Mouse (Mus musculus) ovary, postnatal 10 days (tissue): ENCODE measurements around the gene Plvap.

ENCODE experiments used
- DNase-seq: peaks from one replicate; pipeline ENCODE4 v3.0.0; 2022; ENCODE audit warnings: low spot score

Gene Plvap

GRCm38 (mm10) chr8:71465733-71466132 is 45.8 kb downstream of the Plvap start:
- DNase-seq: no peak

DNA sequence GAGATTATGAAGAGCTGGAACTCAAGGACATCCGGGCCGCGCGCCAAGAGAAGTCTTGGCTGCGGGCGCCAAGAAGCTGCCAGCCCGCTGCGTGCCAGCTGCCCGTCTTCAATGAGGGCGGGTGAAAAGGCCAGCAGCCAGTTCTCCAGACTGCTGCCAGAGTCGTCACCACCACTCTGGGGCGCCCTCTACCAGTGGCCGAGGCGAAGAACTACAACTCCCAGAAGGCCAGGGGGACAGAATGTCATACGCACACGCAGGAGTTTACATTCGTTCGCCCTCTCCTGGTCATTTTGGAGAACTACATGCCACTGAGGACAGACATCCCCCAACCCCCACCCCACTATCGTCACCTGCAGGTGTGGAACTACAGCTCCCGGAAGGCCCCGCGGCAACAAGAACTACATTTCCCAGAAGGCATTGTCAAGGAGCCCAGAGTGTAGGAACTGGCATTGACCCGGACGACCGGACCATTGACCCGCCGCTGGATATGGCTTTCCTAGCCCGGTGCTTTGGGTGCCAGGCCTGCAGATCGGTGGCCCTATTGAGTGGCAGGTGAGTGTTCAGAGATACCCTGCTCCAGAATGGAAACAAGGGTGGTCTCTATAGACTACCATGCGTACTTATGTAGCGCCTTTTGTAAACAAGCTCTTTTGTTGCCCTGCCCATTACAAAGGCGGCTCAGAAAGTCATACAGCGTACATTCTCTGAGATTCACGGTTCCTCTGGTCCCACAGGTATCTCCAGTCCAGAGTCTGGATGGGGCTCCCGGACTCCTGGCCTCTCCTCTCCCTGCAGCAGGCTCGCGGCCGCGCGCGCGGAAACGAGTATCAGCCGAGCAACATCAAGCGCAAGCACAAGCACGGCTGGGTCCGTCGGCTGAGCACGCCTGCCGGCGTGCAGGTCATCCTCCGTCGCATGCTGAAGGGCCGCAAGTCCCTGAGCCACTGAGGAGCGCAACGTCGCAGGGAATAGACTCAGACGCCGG is 46.7 kb downstream of the Plvap start, which contains the start of gene Mrpl34:
Gene Mrpl34 (plus strand): TSS at position 447 of the 988 bp plus-strand sequence.
- peak; percentile 91 for DNase-seq

DNA sequence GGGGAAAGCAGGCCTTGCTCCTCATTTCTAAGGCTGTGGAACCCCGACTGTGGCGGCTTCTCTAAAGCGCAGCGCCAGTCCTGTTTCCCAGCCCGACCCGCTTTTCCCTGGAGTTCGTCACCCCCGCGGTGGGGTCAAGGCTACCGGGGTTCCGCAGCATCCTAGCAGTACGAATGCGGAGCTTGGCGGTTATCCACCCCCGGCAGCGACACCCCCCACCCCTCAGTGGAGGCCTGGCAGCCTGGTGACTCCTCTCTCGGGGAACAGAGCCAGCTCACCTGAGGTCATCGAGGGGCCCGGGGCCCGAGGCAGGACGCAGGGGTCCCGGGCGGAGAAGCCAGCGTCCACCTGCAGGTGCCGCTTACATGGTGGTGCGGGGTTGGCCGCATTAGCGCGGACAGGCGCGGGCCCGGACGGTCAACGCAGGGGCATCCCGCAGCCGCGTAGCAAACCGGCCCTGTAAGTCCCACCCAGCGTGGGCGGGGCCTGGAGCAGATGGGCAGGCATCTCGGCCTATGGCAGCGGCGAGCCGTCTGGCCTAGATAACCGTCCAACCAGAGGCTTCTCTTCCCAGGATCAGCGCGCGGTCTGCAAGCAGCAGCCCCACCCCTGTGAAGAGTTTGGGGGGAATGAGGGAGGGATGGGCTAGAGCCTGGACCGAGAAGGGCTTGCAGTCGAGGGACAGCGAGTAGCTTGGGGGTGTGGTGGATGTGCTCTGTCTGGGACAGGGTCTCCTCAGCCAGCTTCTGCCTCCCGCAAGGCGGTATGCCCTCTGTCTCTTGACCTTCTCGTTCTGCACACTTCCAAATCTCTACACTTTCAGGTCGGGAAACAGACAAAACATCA is 48.1 kb downstream of the Plvap start, which contains the start of gene Abhd8:
Gene Abhd8 (minus strand): TSS at position 468 of the 846 bp plus-strand sequence.
- peak; percentile 98 for DNase-seq

DNA sequence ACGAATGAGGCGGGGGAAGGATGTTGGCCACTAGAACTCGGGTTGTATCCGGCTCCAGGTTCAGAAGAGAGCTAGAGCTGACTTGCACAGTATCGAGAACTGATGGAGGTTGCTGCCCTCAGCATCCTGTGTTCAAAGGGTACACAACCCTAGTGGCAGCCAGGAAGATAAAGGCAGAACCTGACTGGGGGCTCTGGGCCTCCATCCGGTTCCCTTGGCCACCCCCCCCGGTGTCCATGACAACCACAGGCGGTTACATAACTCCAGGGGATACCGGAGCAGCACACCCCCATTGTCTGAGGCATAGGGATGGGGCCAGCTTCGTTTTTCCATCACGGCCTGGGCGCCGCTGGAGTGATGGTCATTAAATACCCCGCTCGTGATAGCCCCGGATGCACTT is 48.8 kb downstream of the Plvap start:
- no peak for DNase-seq

- no peak for DNase-seq
Observed at GRCm38 (mm10) chr8:71462191-71462590, 49.4 kb downstream of the Plvap start.

GRCm38 (mm10) chr8:71461152-71461840 is 50.3 kb downstream of the Plvap start:
- no peak for DNase-seq

DNA sequence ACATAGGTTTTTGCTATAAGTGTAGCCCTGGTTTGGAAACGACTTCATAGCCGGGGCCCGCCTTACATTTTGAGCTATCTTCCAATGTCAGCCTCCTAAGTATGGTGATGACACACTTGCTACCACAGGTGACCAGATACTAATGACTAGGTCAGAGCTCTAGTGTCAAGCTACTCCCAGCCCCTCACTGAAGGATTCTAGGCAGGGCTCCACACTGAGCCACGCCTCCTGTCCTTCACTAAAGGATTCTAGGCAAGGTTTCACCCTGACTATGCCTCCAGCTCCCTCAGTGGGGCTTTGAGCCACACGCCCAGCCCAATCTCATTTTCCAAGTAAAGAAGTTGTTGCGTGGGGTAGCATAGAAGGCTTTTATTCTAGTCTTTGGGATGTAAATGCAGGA is 50.8 kb downstream of the Plvap start:
- no peak for DNase-seq

- DNase-seq: no peak
Observed at GRCm38 (mm10) chr8:71457659-71458270, 53.8 kb downstream of the Plvap start.

DNA sequence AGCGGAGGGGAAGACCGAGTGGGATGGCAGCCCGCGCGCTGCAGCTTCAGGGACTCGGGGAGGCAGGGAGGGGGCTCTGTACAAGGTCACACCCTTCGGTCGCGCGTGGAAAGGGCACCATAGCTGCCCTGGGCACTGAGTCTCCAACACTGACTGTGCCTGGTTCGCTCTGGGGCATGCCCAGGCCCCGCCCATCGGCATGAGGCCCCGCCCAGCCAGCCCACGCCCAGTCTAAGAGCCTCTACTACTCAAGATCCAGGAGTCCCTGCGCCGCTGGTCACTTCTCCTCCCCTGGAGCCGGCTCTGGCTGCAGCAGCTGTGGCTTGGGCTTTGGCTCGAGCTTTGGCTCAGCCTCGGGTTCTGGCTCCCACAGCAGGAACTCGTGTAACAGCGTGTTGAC is 54.6 kb downstream of the Plvap start:
- DNase-seq: no peak

- DNase-seq: no peak
Observed at GRCm38 (mm10) chr8:71454668-71455067, 56.9 kb downstream of the Plvap start.

DNA sequence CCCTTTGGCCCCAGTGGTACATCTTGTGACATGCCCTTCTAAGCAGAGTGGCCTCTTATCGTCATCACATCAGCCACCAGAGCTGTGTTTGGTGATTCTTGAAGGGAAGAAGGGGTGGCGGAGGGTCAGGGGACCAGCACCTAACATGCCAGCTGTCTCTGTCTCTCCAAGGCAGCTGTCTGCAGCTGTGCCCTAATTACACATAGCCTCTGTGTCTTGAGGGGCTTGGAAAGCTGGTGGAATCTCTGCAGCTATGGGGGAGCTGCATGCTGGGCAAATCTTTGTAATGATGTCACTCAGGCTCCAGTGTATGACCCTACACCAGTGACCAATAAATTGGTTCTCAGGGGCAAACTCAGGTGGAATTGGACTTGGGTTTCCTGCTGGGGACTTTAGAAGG is 58.9 kb downstream of the Plvap start:
- DNase-seq: no peak

GRCm38 (mm10) chr8:71451777-71452176 is 59.8 kb downstream of the Plvap start:
- DNase-seq: no peak

DNA sequence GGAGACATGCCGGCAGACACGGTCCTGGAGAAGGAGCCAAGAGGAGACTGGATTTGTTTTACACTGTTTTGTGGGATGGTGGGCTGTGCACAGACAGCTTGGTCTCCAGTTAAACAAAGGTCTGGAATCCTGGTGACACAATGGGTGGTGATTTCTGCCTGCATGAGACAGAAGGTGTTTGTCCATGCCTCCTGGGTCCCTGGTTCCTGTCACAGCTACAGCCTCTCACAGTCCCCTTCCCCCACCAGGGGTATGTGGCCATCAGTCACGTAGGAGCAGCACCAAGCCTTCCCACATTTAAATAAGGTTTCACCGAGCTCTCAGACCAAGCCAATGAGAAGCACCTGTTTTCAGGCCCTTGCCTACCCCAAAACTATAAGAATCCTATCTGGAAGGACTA is 60.2 kb downstream of the Plvap start:
- no peak for DNase-seq
